Mouse (Mus musculus) cerebellum, adult 18-20 months (tissue): ENCODE results near the gene G6pc2.

ENCODE experiments used
- DNase-seq, 2 experiments: peaks; one replicate each; pipeline ENCODE4 v3.0.0; 2021

G6pc2 gene

GRCm38 (mm10) chr2:69244924-69245323 lies 34.1 kb downstream of the G6pc2 start:
- DNase-seq: no peak

DNA sequence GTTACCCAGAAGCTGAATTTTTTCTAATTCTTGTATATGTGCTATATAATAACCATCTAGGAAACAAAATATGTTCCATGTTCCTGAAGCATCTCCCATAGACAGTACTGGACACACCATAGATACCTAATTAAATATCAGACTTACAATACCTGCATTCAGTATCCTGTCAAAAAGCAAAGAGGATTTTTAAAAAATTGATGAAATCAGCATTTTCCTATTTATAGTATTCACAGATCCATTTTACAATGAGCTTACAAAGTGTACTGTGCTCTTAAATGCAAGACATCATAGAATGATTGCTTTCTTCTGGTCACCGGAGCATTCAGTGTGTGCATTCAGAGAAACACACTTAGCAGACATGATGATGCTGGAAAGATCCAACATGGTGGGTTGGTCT lies 36.2 kb downstream of the G6pc2 start:
- DNase-seq: no peak

DNA sequence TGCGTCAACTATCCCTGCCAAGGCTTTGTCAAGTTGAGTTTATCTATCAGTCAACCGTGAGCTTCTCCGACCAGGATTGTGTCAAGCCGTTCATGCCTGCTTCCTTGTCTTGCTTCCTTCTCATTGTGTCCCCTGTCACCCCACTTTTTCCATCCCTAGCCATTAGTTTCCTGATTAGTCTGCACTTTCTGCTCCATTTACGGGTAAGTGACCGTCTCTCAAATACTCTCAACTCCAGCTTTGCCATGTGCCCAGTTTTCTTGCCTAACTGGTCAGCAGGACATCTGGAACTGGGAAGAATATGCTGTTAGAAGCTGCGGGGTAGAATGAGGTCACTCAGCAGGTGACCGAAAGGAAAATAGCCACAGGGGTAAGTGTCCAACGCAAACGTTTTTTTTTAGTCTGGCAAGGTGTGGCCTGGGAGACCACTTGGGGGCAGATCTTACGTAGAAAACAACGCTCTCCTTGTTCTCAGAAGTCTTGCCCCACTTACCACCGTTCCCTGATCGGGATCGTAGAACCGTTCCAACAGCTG lies 37.4 kb downstream of the G6pc2 start:
- DNase-seq: peak; percentile 18 to 20

- no peak for DNase-seq
These were observed 53.3 kb downstream of the G6pc2 start for GRCm38 (mm10) chr2:69264069-69264618.

- no peak for DNase-seq
These were observed 65.0 kb downstream of the G6pc2 start for GRCm38 (mm10) chr2:69275875-69276274.
